In the genomic region with DNA sequence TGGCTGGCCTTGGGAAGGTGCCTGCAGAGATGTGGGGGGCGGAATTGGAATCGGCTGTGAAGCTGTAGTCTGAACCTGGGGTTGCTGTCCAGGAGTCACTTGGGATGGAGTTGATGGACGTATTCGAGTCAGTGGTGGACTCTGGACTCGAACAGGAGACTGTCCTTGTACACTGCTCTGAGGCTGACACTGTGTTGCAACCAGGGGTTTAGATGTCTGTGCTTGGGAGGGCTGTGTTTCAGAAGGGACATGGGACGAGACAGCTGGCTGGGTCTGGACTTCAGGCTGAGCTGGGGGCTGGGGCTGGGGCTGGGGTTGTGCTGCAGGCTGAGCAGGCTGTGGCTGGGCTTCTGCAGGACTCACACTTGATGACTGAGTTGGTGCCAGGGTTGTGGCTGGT, we compare ENCODE assay signal across 21 mouse cellular contexts. TPM values are rescaled to one million over a fixed set of nuclear protein-coding genes. Genes with fewer than 3 reads are reported as not detected.
DNase-seq lines count a peak whose midpoint lies in the region; ATAC-seq lines count a peak whose summit lies in the region.
"Had no signal": no experiment of that assay in that cellular context is flagged by ENCODE, and none has a peak within 500 bp of the region (broad histone marks: within the 10 kb centered on the region; RNA-seq: fewer than 3 reads in every experiment).

No protein-coding gene starts in this region.

- H3K4me3 ChIP-seq in liver, embryonic 12.5 days = no peak overlapping the region
- H3K4me3 ChIP-seq in liver, embryonic 15.5 days (replicated peaks) = no peak overlapping the region
- H3K4me3 ChIP-seq: forebrain, embryonic 10.5 days; forebrain, embryonic 13.5 days; gastrocnemius, adult 2 months; hindbrain, embryonic 12.5 days; hindbrain, embryonic 15.5 days had no signal

- H3K36me3 ChIP-seq in liver, embryonic 12.5 days = peaks cover 88% of the 10 kb centered on the region
- peaks cover 86% of the 10 kb centered on the region for H3K36me3 ChIP-seq in liver, embryonic 15.5 days (replicated peaks)

- DNase-seq in liver = peak; percentile 15
- peak; percentile 62 for DNase-seq in yolk sac, embryonic 10.5 days (ENCODE audit: low spot score)
- no peak for DNase-seq in gastrocnemius, adult 18-20 months (ENCODE audit: low spot score)
- DNase-seq in thymus, postnatal 36 days = no peak
- DNase-seq in c-Kit-positive CD71-positive TER-119-positive erythroid progenitor cells, embryonic 14.5 days (ENCODE audit: low spot score) = no peak
- DNase-seq: adrenal gland, postnatal 14 days; cerebellum, adult 11-12 months; cerebellum, adult 9-10 months; cerebellum, postnatal 14 days; gastrocnemius, adult 2 months; gastrocnemius, postnatal 14 days; heart, adult 11 months had no signal

- no peak overlapping the region for H3K4me2 ChIP-seq in liver, embryonic 12.5 days
- H3K4me2 ChIP-seq in liver, embryonic 15.5 days = no peak overlapping the region
- H3K4me2 ChIP-seq: forebrain, embryonic 13.5 days; heart, embryonic 11.5 days; hindbrain, embryonic 12.5 days; hindbrain, embryonic 15.5 days had no signal

- H3K27ac ChIP-seq in liver, embryonic 12.5 days = peak overlapping the region; percentile 26; the same call in 1 of the 2 replicates
- H3K27ac ChIP-seq in liver, embryonic 15.5 days (replicated peaks) = no peak overlapping the region
- H3K27ac ChIP-seq: forebrain, embryonic 10.5 days; forebrain, embryonic 13.5 days; gastrocnemius, adult 2 months; hindbrain, embryonic 12.5 days; hindbrain, embryonic 15.5 days had no signal

- 0 out of 2 replicates have a peak, but pooled peaks cover 9% of the 10 kb centered on the region for H3K4me1 ChIP-seq in liver, embryonic 12.5 days
- H3K4me1 ChIP-seq in liver, embryonic 15.5 days (replicated peaks) = peaks cover 4% of the 10 kb centered on the region; the same call in 1 of the 2 replicates
- H3K4me1 ChIP-seq: forebrain, embryonic 10.5 days; forebrain, embryonic 13.5 days; hindbrain, embryonic 12.5 days; hindbrain, embryonic 15.5 days had no signal

- WGBS in liver, embryonic 12.5 days (ENCODE audit: insufficient replicate concordance) = 81% methylated on average over 6 of the region's 6 CpGs
- 75% methylated on average over 6 of the region's 6 CpGs for WGBS in liver, embryonic 15.5 days (ENCODE audit: insufficient replicate concordance)

- peak; percentile 69 for ATAC-seq in liver, embryonic 12.5 days
- peak; percentile 74 for ATAC-seq in liver, embryonic 15.5 days (ENCODE audit: insufficient read depth)
- ATAC-seq: forebrain, embryonic 13.5 days; forebrain, embryonic 16.5 days had no signal

- no peaks in the 10 kb centered on the region for H3K27me3 ChIP-seq in liver, embryonic 12.5 days (replicated peaks)
- no peaks in the 10 kb centered on the region for H3K27me3 ChIP-seq in liver, embryonic 15.5 days
- H3K27me3 ChIP-seq: forebrain, embryonic 13.5 days; hindbrain, embryonic 12.5 days; hindbrain, embryonic 15.5 days had no signal

- no peak overlapping the region for H3K9ac ChIP-seq in liver, embryonic 12.5 days
- H3K9ac ChIP-seq in liver, embryonic 15.5 days = no peak overlapping the region
- H3K9ac ChIP-seq: forebrain, embryonic 13.5 days; hindbrain, embryonic 12.5 days; hindbrain, embryonic 15.5 days had no signal

- no peaks in the 10 kb centered on the region for H3K9me3 ChIP-seq in liver, embryonic 12.5 days (replicated peaks)
- no peaks in the 10 kb centered on the region for H3K9me3 ChIP-seq in liver, embryonic 15.5 days (replicated peaks)
- H3K9me3 ChIP-seq: forebrain, embryonic 10.5 days; forebrain, embryonic 13.5 days; hindbrain, embryonic 12.5 days; hindbrain, embryonic 15.5 days had no signal

RNA-seq across cellular contexts. Expression of a gene that starts 29.4 kb away (rescaled TPM):
- polyA plus RNA-seq in liver, embryonic 12.5 days (2016; fragmentation: Nextera tagmentation; extraction: Ambion mirVana) = 1.5 and 2.0 TPM in 2 replicates
- polyA plus RNA-seq in liver, embryonic 15.5 days (2015; fragmentation: Nextera tagmentation; extraction: Ambion mirVana) = 4.5 and 5.6 TPM in 2 replicates
- 1 to 10 TPM; 1.5 TPM for total RNA-seq in gastrocnemius, adult 18-20 months (2021)
- total RNA-seq: hematopoietic stem cell, adult 5-6 weeks had no signal

RNA-seq across cellular contexts. Expression of a gene that starts 55.5 kb away (rescaled TPM):
- polyA plus RNA-seq in liver, embryonic 12.5 days (2016; fragmentation: Nextera tagmentation; extraction: Ambion mirVana) = 360 and 381 TPM in 2 replicates
- polyA plus RNA-seq in liver, embryonic 15.5 days (2015; fragmentation: Nextera tagmentation; extraction: Ambion mirVana) = 246 and 250 TPM in 2 replicates
- total RNA-seq in gastrocnemius, adult 18-20 months (2021) = 10 to 100 TPM in 1 of 2 experiments, 1 to 10 TPM in 1; 9.4 to 10.3 TPM

Comparison
In these comparisons a context has a peak if more than half of its experiments do, and no peak if none do; other contexts are left out.
1. DNase-seq: peak in liver (single experiment) and yolk sac, embryonic 10.5 days (single experiment); none in gastrocnemius, adult 18-20 months (single experiment), thymus, postnatal 36 days (0 of 2) and c-Kit-positive CD71-positive TER-119-positive erythroid progenitor cells, embryonic 14.5 days (single experiment).